Mouse (Mus musculus): ENCODE results near the gene Nalcn. TPM values are rescaled to one million over a fixed set of nuclear protein-coding genes. Genes with fewer than 3 reads are reported as not detected.

Gene Nalcn
- total RNA-seq, 4 experiments from 2014 or later = 60.9 to 70.6 (median 65.9) TPM

DNA sequence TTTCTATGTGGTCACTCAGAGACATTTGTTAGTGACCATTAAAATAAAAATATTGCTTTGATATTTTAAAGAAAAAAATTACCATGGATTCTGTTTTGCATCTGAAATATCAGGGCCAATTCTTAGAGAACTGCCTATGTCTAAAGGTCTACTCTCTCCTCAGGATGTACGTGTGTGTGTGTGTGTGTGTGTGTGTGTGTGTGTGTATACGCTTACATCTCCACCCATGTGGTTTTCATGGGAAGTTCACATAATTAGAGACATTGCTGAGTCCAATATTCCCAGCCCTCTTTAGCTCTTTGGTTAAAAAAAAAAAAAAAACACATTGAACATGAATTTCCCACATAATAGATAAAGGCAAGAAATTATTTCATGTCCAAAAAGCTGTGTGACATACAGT lies 114.0 kb downstream of the Nalcn start:
- no peak for DNase-seq (ENCODE audit: low spot score in 2 of 2)

GRCm38 (mm10) chr14:123495544-123495943 lies 131.4 kb downstream of the Nalcn start:
- no peak for DNase-seq (ENCODE audit: low spot score in 2 of 2)

DNA sequence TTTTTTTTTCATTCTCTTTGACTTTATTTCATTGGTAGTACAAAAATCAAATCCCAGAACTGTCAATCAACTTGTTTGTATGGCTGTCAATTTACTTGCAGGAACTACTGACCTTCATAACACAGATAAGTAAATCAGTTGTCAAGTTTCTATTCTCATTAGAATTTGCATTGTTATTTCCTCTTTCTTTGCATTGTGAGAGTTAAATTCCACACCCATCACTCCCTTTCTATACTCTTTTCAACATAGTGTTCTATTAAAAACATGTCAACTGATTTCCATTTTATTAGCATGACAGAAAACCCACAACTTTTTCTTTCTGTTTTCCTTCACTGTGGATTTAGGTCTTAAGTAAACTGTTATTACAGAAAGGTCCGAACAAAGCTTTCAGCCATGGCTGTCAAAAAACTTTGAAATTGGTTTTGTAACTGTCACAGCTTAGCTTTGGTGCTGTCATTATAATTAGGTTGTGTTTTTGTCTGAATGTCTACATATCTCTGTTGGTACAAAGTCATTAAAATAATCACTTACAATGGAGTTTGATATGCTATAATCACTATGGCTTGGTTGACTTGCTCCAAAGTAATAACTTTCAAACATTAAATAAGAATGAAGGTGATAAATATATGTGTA lies 138.3 kb downstream of the Nalcn start:
- no peak for DNase-seq (ENCODE audit: low spot score in 2 of 2)

DNA sequence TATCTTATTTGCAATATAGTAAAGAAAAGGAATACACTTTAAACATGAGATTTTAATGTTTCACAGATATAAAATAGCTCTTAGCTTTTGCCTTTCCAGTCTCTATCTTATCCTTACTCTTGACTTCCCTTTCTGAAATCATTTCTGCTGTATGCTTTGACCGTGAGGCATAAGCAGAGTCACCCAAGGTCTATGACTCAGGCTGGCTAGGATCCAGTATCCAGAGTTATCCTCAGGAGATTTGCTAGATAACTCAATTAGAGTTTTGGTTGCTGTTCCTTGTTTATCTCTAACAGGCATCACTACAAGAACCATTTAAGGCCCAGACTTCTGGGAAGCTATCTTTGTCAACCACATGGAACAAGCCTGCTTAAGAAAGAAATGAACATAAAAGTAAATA lies 164.9 kb downstream of the Nalcn start:
- no peak for DNase-seq (ENCODE audit: low spot score in 2 of 2)

GRCm38 (mm10) chr14:123446031-123446430 lies 180.9 kb downstream of the Nalcn start:
- DNase-seq (ENCODE audit: low spot score in 2 of 2) = no peak

GRCm38 (mm10) chr14:123435542-123435941 lies 191.4 kb downstream of the Nalcn start:
- no peak for DNase-seq (ENCODE audit: low spot score in 2 of 2)

GRCm38 (mm10) chr14:123376167-123376855 lies 250.6 kb downstream of the Nalcn start:
- DNase-seq (ENCODE audit: low spot score in 2 of 2) = peak; percentile 43 to 54

DNA sequence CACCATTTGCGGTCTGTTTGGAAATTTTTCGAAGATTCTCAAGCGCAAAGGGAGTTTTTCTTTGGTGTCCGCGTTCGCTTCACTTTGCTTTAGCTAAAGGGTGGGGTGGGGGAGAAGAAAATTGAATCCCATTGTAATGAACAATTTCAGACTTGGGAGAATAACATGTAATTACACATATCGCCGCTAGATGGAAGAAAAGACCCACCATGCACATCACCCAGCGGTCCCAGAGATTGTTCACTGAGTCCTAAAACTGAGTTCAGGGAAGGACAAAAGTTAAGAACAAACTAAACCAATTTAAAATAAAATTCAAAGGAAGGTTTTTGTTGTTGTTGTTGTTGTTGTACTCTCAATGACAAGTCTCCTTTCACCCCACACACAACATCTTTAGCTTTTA lies 255.4 kb downstream of the Nalcn start:
- no peak for DNase-seq (ENCODE audit: low spot score in 2 of 2)

GRCm38 (mm10) chr14:123359691-123360090 lies 267.3 kb downstream of the Nalcn start:
- DNase-seq (ENCODE audit: low spot score in 2 of 2) = no peak

GRCm38 (mm10) chr14:123352973-123353372 lies 274.0 kb downstream of the Nalcn start:
- peak in 1 of 2 experiments; percentile 22 for DNase-seq (ENCODE audit: low spot score in 2 of 2)

- no peak for DNase-seq (ENCODE audit: low spot score in 2 of 2)
These were observed 295.1 kb downstream of the Nalcn start for GRCm38 (mm10) chr14:123331841-123332240.

GRCm38 (mm10) chr14:123314369-123314768 lies 312.6 kb downstream of the Nalcn start:
- DNase-seq (ENCODE audit: low spot score in 2 of 2) = no peak

- DNase-seq (ENCODE audit: low spot score in 2 of 2) = no peak
These were observed 314.6 kb downstream of the Nalcn start for GRCm38 (mm10) chr14:123312371-123312770.

DNA sequence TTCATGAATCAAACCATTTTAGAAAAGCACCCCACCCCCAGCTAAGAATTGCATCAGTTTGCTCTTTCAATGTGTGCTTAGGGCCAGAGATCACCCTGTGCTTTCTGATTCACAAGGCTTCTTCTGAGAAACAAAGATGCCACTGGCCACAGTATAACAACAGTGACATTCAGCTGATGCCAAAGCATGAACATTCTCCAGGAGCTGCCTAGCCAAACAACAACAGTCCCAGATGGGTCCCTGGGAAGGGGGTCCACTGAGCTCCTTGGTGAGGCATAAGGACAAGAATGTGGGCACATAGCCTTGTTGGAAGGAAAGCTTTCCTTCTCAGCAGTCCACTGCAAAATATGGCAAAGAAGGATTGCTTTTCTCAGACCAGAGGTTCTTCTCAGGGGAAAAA lies 330.9 kb downstream of the Nalcn start:
- DNase-seq (ENCODE audit: low spot score in 2 of 2) = peak; percentile 35 to 46

GRCm38 (mm10) chr14:123291118-123292007 lies 335.6 kb downstream of the Nalcn start:
- DNase-seq (ENCODE audit: low spot score in 2 of 2) = no peak

GRCm38 (mm10) chr14:123282165-123282564 lies 344.8 kb downstream of the Nalcn start:
- no peak for DNase-seq (ENCODE audit: low spot score in 2 of 2)

DNA sequence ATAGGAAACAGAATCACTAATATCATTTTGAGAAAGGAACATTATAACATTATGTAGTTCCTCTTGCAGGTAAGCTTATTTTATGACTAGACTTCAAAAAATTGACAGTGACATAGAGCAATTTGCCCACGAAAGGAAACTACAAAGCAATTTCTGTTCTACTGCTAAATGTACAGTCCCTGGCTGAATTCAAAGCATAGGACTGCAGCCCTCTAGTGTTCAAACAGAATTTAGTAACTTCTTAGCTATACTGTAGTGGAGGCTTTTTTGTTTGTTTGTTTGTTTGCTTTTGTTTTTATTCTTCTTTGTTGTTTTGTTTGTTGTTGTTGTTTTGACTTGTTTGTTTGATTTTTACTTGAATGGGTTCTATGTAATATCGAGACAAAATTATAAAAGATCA lies 354.8 kb downstream of the Nalcn start:
- no peak for DNase-seq (ENCODE audit: low spot score in 2 of 2)

DNA sequence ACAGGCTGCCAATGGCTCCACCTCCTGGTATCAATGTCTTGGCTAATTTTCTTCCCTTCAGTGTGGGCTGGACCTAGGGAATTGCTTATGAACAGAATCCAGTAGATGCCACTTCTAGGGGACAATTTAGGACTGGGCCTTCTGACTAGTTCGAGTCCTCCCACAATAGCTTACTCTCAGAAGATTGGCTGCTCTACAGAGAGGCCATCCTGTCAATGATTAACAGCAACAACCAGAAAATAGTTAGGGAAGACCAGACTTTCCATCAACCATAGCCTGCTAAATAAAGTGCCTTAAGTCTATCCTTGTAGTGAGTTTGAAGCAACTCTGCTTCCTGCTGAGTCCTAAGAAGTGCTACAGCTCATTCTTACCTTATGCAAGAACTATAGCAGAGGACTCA lies 386.2 kb downstream of the Nalcn start:
- no peak for DNase-seq (ENCODE audit: low spot score in 2 of 2)

- peak; percentile 15 to 20 for DNase-seq (ENCODE audit: low spot score in 2 of 2)
These were observed 387.0 kb downstream of the Nalcn start for GRCm38 (mm10) chr14:123239945-123240344.

GRCm38 (mm10) chr14:123237002-123237401 lies 389.9 kb downstream of the Nalcn start:
- no peak for DNase-seq (ENCODE audit: low spot score in 2 of 2)

GRCm38 (mm10) chr14:123232630-123233206 lies 394.2 kb downstream of the Nalcn start:
- DNase-seq (ENCODE audit: low spot score in 2 of 2) = no peak
